Mouse (Mus musculus) embryonic fibroblast, embryonic 13.5 days (primary cell): ENCODE data around the gene Bcor. TPM values are rescaled to one million over a fixed set of nuclear protein-coding genes. Genes with fewer than 3 reads are reported as not detected.

Source experiments
- H3K27ac ChIP-seq: 2 replicates; pipeline ENCODE4 v1.5.1; 2012; ENCODE audit warnings: low read length, control low read depth, inconsistent platforms; ENCODE audit not compliant: insufficient read depth
- H3K4me1 ChIP-seq: 2 replicates; pipeline ENCODE4 v1.6.1; 2011; ENCODE audit warnings: low read length; ENCODE audit not compliant: control insufficient read depth, insufficient read depth
- H3K4me3 ChIP-seq: 2 replicates; pipeline ENCODE4 v1.5.1; 2011; ENCODE audit warnings: mild to moderate bottlenecking, control low read depth, low read length; ENCODE audit not compliant: insufficient read depth
- CTCF ChIP-seq: IDR thresholded peaks from 2 replicates; pipeline ENCODE4 v1.5.1; 2011; ENCODE audit warnings: mild to moderate bottlenecking, control low read depth, low read length, moderate library complexity, borderline replicate concordance; ENCODE audit not compliant: insufficient read depth
- POLR2A ChIP-seq: IDR thresholded peaks from 2 replicates; pipeline ENCODE4 v1.6.1; 2011; ENCODE audit warnings: low read depth, mild to moderate bottlenecking, control low read depth, low read length, moderate library complexity
- polyA plus RNA-seq: library from polyadenylated mRNA; stranded (reverse); fragments of >200 nt; gene quantifications from 2 replicates; pipeline ENCODE4 v1.2.4, GENCODE M21; 2011; ENCODE audit warnings: low read depth; ENCODE audit not compliant: missing spikeins, insufficient read length

Bcor gene
- polyA plus RNA-seq, 1 experiment = 21.9 TPM

GRCm38 (mm10) chrX:12072721-12073120 is 87.4 kb downstream of the Bcor start:
- no peak overlapping the region for H3K27ac ChIP-seq
- peaks cover 14% of the 10 kb centered on the region for H3K4me1 ChIP-seq
- no peak overlapping the region for H3K4me3 ChIP-seq
- TF ChIP-seq CTCF = no peak

DNA sequence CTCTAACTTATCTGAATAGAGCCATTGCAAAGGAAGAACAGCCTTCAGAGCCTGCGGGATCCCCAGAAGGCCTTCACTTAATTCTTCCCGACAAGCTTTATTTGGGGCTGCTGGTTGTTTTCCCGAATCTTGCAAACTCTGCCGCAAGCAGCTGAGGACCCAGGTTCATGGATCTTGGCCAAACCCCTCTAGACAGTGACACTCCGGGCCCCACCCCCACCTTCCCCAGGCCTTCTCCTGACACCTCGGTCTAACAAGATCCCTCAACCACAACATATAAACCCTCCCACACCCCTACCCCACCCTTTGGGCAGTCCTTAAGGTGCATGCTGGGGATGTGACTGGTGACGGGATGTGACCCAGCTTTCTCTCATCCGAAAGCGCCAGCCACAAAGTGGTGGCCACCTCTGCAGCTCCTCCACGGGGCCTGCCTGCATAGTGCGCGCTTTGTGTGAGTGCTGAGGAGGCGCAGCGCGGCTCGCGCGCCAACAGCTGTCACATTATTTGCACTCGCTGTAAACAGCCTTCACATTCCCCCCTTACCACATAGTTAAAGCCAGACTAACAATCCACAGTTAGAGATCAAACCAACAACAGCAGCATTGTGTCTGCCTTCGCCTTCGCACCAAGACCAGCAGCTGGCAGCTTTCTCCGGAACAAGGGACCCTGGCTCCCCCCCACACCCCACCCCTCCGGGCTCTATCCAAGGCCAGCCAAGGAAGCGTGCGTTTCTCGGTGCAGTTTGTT is 91.0 kb downstream of the Bcor start:
- no peak for TF ChIP-seq POLR2A
- no peak for TF ChIP-seq CTCF
- Histone ChIP-seq H3K27ac (peak overlapping the region; percentile 69; the same call in 1 of the 2 replicates), H3K4me3 (no peak overlapping the region), H3K4me1 (peaks cover 21% of the 10 kb centered on the region)

GRCm38 (mm10) chrX:12067851-12068510 is 92.2 kb downstream of the Bcor start:
- Histone ChIP-seq H3K4me3 (no peak overlapping the region), H3K27ac (peak overlapping the region; percentile 69), H3K4me1 (peaks cover 22% of the 10 kb centered on the region)
- TF ChIP-seq CTCF (no peak), POLR2A (no peak)

- Histone ChIP-seq H3K27ac (peak overlapping the region; percentile 39; the same call in 1 of the 2 replicates), H3K4me1 (peaks cover 22% of the 10 kb centered on the region), H3K4me3 (no peak overlapping the region)
- TF ChIP-seq CTCF (no peak), POLR2A (no peak)
These were observed 93.1 kb downstream of the Bcor start for GRCm38 (mm10) chrX:12067031-12067430.

- TF ChIP-seq CTCF (no peak), POLR2A (no peak)
- H3K4me1 ChIP-seq = peaks cover 25% of the 10 kb centered on the region
- H3K4me3 ChIP-seq = no peak overlapping the region
- no peak overlapping the region for H3K27ac ChIP-seq
These were observed 94.4 kb downstream of the Bcor start for GRCm38 (mm10) chrX:12065782-12066181.

GRCm38 (mm10) chrX:12062932-12063260 is 97.3 kb downstream of the Bcor start:
- no peak for TF ChIP-seq POLR2A
- TF ChIP-seq CTCF = no peak
- Histone ChIP-seq H3K27ac (no peak overlapping the region), H3K4me1 (peaks cover 15% of the 10 kb centered on the region), H3K4me3 (no peak overlapping the region)

- Histone ChIP-seq H3K4me1 (peaks cover 11% of the 10 kb centered on the region), H3K27ac (no peak overlapping the region), H3K4me3 (no peak overlapping the region)
- no peak for TF ChIP-seq CTCF
- TF ChIP-seq POLR2A = no peak
These were observed 97.8 kb downstream of the Bcor start for GRCm38 (mm10) chrX:12062121-12062931.

DNA sequence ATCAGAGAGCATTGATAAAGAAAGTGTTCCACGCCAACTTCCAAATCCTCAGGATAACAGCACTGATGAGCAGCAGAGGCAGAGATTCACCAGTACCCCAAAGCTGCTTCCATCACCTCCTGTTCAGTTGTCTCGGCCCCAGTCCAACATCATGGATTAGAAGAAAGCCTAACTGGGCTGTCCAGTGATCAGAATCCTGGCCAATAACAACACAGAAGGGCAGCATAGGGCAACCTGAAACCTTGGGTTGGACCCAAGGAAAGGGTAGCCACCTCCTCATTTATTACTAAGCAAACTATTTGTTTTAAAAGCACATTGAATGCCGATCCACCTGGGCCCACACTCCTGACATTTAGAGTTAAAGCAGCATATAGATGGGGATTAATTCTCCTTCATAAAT is 99.3 kb downstream of the Bcor start:
- Histone ChIP-seq H3K4me1 (peaks cover 6% of the 10 kb centered on the region), H3K27ac (no peak overlapping the region), H3K4me3 (no peak overlapping the region)
- TF ChIP-seq POLR2A (no peak), CTCF (no peak)

DNA sequence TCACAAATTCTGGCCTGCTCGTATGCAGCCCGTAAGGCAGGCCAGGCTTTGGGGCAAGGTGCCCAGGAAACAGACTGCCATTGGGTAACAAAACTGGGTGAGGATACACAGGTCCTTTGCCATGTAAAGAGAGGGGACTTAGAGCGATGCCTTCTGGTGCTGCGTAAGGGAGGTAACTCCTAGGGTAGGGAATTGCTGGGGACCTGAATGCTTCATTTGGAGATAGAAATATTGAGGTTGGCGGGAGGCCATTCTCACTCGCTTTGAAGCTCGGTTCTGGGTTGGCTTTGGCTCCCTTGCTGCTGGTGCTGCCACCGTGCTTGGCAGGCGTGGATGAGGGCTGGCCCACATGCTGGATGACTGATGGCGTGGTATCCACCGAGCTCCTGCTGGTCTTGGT is 102.9 kb downstream of the Bcor start:
- Histone ChIP-seq H3K4me1 (peaks cover 3% of the 10 kb centered on the region; the same call in 1 of the 2 replicates), H3K27ac (no peak overlapping the region), H3K4me3 (no peak overlapping the region)
- TF ChIP-seq CTCF (no peak), POLR2A (no peak)
